Mouse (Mus musculus) gastrocnemius, adult 8-10 months (tissue): ENCODE data around the gene Tmem209. TPM values are rescaled to one million over a fixed set of nuclear protein-coding genes. Genes with fewer than 3 reads are reported as not detected.
A peak's percentile ranks its signal among the peaks of the same experiment; 100 is the strongest.

Experiments used
- DNase-seq, 2 experiments: peaks; one replicate each; pipeline ENCODE4 v3.0.0; 2022; ENCODE audit warnings: low spot score in 2 of 2
- total RNA-seq, 4 experiments: library from RNA; stranded (reverse); gene quantifications; 2 replicates each; pipeline ENCODE4 v1.2.4; 2022

Gene Tmem209
- total RNA-seq, 4 experiments from 2014 or later = 9.2 to 12.5 (median 10.6) TPM

- DNase-seq = no peak
These were observed 29.2 kb upstream of the Tmem209 start for GRCm38 (mm10) chr6:30538800-30539199.

DNA sequence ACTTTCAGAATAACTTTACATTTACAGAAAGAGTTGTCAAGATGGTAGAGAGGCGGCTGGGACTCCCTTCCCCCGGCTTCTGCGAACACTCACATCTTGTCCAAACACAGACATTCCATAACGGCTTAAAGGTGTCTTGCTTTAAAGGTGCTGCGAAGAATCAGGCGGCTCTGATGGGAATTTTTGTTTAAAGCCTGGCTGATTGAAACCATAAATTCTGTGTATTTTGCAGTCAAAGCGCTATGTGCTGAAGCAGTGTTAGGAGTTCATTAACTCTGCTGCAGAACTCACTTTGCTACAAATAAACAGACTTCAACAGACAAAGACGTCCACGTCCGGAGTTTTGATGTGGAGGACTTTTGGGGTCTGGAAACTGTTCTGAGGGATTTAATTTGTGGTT, 28.7 kb upstream of the Tmem209 start:
- DNase-seq = no peak

DNA sequence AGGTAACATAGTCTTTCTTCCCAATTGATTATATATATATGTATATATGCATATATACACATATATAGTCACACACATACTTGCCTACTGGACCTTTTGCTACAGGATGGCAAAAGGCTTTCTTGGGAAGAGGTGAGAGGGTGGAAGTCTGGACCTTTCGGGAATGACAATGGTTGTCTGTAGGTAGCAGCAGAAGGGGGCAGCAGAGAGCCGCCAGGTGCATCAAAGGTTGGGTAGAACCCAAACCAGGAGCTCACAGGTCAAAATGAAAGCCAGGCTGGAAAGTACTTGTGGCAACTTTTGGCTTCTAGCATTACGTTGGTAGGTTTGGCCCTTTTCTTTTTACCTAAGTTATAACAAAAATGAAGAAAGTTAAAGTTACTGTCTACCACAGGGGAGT, 25.8 kb upstream of the Tmem209 start:
- no peak for DNase-seq

- DNase-seq = no peak
These were observed 19.2 kb upstream of the Tmem209 start for GRCm38 (mm10) chr6:30528800-30529199.

DNA sequence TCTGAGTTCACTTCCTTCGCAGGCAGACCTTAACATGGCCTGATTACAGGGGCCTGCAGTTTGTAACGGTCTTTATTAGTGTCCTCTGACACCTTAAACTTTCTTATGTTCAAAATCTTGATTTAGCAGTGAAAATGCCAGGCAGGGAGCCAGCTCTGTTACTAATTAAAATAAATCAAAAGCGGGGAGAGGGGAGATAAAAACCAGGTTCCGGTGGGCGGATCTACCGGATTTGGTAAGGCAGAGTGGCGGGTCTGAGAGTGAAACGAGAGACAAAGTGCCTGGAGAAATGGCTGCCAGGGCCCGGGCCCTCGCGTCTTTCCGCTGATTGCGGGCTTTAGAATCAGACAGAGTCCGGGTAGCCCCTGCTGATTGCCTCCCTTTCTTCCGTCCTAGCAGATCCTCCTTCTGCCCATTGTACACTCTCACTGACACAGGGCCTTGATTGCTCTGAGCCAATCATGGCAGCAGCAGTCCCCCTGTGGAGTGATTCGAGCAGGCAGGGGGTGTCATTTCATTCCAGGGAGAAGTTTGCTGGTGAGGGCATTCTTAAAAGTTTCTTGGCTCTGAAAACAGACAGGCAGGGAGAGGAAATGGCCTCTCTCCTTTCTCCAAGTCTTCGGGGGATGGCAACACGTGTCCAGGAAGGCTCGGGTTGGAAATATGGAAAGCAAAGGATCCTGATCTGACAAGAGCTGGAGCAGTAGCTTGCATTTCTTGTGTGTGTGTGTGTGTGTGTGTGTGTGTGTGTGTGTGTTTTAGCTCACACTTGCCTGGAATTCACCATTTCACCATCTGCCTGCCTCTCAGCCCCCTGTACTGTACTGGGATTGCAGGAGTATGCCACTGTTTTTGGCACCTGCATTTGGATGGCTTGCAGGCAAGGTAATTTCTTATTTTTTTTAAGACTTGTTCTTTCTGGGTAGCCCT, 17.3 kb upstream of the Tmem209 start:
- DNase-seq = no peak

DNA sequence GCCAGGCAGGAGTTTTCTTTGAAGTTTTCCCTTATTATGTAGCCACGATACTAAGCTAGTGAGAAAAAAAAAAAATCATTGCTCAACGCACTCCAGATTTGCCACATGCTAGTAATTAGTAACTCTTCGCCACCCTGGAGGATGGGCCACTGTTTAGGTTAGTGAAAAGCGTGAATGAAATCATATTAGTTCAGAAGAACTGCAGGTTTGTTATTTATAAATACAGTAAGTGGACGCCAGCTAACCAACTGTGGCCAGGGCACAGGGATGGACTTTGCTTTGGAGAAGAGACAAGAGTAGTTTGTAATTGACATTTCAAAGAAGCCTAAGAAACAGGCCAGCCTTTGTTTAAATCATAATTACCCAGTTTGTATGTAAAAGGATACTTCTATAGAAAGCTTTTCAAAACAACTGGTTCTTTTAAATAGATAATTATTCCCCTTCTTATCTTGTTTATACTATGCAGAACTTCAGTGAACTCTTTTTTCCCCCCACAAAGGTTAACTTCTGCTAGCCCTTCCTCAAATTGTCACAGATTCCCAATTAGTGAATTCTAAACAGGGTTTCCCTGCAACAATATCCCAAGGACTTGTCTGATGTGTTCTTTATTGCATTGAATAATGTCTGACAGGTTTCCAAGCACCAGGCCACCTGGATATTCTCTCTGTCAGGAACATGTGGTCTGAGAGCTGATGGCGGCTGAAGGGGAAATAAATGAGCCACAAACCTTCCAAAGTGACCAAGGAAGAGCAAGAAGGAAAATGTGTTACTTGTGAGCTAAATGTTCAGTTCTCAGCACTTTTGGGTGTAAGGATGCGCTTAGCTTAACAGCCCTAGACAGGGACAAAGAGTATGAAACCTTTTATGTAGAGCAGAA, 16.1 kb upstream of the Tmem209 start:
- DNase-seq = no peak

DNA sequence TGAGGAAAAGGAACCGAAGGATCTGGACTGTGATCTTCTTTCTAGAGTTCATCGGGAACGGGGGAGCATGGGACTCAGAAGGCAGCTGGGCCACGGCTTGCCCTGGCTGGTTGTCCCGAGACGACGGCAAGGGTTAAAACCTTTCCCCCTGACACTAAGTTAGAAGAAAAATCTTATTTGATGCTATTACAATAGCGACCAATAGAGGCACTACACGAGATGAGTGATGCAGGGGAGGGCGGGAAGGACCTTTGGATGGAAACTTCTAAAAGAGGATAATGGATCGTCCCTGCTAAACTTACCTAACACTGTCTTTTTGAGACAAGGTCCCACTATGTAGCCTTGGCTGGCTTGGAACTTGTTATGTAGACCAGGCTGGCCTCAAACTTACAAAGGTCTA, 10.8 kb upstream of the Tmem209 start:
- DNase-seq = no peak

GRCm38 (mm10) chr6:30514242-30514641, 4.7 kb upstream of the Tmem209 start:
- DNase-seq = no peak

DNA sequence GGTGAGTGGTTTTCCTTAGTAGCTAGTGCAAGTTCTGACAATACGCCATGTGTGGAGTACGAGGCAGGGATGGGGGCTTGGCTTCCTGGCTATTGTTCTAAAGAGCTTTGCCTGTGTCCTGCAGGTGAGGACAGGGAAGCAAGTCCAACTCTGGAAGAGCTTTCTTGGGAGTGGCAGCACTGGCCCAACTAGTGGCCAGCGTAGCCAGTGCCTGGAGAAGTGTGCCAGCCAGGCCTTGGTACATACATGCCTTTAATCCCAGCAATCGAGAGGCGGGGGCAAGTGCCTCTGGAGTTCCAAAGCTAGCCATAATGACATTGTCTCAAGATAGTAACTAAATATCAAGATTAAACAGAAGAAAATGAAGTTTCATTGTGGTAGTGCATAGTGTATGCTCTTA, 708 bp upstream of the Tmem209 start:
- DNase-seq = peak in 1 of 2 experiments; percentile 6

DNA sequence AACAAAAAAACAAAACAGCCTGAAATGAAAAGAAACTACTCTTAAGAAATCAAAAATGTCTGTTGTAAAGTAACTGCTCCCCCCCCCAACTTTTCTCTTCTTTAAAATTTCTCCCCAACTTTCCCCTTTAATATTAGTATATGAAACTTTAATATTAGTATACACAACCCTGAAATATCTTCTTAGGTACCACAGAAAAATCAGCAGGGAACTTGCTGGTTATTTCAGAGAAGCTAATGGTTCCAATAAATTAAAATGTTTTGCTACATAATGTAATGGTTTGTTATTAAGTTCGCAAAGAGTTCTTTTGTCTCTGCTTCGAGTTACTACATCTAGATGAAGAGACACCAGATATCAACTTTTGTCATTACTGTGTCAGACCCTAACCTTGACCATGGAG, 759 bp downstream of the Tmem209 start:
- DNase-seq = no peak

DNA sequence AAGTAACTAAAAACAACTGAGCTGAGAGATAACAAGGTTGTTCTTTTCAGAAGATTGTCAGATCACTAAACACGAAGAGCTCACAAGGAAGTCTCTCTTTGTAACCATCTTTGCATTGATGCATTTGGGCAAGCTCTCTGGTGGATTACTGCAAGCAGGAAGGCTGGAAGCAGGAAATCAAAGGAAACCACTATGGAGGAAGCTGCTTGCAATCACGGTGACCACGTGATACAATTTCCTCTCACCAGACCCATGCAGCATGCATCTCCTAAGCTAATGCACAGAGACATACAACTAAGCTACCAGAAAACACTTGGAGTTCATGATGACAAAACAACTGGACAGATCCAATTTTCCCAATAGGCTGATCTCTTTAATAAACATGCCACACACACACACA, 10.5 kb downstream of the Tmem209 start:
- no peak for DNase-seq

DNA sequence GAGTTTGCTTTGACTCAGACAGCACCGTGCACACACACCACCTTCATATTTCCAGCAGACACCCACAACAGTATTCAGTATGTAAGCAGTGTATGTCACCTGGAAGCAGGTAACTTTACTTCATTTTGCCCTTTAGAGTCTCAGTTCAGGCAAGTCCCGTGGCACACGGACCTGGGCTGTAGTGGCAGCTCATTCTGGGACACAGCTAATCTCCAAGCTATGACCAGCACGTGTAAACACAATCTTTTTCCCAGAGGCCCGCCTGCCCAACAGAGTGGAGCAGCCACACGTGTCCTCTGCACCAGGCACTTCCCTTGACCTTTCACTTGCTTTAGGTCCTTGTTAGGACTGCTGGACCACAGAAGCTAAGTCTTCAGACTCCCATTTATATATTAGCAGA, 23.1 kb downstream of the Tmem209 start:
- DNase-seq = no peak

- DNase-seq = no peak
These were observed 26.7 kb downstream of the Tmem209 start for GRCm38 (mm10) chr6:30482908-30483307.

- DNase-seq = no peak
These were observed 30.2 kb downstream of the Tmem209 start for GRCm38 (mm10) chr6:30479418-30479817.

GRCm38 (mm10) chr6:30477784-30478183, 31.8 kb downstream of the Tmem209 start:
- no peak for DNase-seq

GRCm38 (mm10) chr6:30477210-30477714, 32.3 kb downstream of the Tmem209 start:
- no peak for DNase-seq

DNA sequence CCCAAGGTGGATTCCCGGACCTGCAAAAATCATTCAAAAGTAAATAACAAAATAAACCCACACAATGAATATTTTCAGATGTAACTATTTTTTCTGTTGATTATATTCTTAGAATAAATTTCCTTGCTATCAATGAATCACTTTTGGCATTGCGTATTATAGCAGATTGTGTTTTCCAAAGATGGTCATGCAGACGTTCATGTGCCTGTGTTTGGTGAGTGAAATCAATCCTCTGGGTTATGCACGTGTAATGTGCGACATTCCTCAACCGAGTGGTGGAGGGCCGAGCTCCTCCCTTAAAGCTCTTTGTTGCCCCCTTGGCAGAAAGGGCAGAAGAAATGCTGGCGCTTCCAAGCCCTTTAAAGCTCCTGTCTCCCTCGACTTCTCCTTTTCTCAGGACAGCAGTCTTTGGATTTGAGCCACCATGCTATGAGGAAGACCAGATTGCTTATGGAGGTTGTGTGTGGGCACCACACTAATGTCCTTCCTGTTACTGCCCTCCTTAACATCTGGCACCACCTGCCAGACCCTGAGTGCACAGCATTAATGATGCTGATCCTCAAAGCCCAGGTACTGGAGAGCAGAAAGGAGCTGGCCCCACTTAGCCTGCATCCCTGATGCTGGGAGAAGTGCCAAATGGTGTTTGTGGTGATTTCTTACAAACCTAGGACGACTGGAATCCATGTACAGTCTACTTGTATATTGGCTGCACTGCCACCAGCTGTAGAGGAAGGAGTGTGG, 33.4 kb downstream of the Tmem209 start:
- DNase-seq = no peak

- DNase-seq = no peak
These were observed 37.9 kb downstream of the Tmem209 start for GRCm38 (mm10) chr6:30471706-30472105.

DNA sequence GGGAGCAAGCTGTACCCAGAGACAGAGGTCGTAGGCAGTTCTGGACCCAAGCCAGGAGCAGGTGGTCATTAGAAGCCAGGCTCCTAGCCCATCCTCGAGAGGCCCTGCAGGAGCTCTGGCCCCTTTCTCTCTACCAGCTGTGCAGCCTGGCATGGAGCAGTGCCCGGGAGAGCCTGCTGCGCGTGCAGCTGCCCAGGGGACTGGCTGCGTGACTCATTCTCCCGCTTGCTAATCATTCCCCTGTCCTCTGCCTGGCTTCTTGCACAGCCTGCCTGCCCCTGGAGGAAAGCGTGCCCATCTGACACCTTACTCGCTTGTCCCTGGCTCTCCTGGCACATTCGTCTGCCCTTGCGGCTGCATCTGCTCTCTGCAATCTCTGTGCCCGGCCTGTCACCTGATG, 40.2 kb downstream of the Tmem209 start:
- DNase-seq = peak; percentile 41 to 65

DNA sequence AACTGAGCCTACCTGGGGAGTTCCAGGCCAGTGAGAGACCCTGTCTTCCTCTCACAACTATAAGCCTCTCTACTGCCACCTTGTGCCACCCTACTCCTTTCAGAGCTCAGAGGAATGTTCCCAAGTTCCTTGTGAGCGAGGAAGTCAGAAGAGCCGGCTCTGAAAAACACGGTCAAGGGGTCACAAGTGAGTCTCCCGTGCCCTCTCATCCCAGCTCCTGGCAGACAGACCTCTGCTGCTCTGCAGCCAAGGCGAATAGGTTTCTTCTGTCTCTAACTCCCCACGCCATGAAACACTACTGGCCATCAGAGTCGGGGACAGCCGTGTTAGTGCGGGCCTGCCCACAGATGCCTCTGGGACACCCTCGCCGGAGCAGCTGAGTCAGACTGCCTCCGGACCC, 40.9 kb downstream of the Tmem209 start:
- peak; percentile 23 to 24 for DNase-seq

GRCm38 (mm10) chr6:30468058-30468457, 41.5 kb downstream of the Tmem209 start:
- DNase-seq = no peak
